Mouse (Mus musculus): ENCODE data around the gene Ppfia3. TPM values are rescaled to one million over a fixed set of nuclear protein-coding genes. Genes with fewer than 3 reads are reported as not detected.
A peak's percentile ranks its signal among the peaks of the same experiment; 100 is the strongest.

Gene Ppfia3
- 17.2 and 19.8 TPM in 2 replicates for polyA plus RNA-seq (2015; fragmentation: Nextera tagmentation; extraction: Ambion mirVana)

- Histone ChIP-seq H3K27me3 (peaks cover 39% of the 10 kb centered on the region), H3K9me3 (no peaks in the 10 kb centered on the region), H3K9ac (replicated peaks) (peak within 1 kb of the TSS; percentile 88), H3K4me2 (replicated peaks) (peak within 1 kb of the TSS; percentile 84), H3K27ac (peak within 1 kb of the TSS; percentile 82), H3K36me3 (no peaks in the 10 kb centered on the region), H3K4me3 (replicated peaks) (peak within 1 kb of the TSS; percentile 85), H3K4me1 (replicated peaks) (peaks cover 66% of the 10 kb centered on the region)
- under 1% methylated on average over 21 of the region's 26 CpGs for WGBS
- ATAC-seq: peak; percentile 44
Observed at GRCm38 (mm10) chr7:45366652-45367019, at the start of gene Ppfia3. Gene Ppfia3 (minus strand): TSS chr7:45367019.

DNA sequence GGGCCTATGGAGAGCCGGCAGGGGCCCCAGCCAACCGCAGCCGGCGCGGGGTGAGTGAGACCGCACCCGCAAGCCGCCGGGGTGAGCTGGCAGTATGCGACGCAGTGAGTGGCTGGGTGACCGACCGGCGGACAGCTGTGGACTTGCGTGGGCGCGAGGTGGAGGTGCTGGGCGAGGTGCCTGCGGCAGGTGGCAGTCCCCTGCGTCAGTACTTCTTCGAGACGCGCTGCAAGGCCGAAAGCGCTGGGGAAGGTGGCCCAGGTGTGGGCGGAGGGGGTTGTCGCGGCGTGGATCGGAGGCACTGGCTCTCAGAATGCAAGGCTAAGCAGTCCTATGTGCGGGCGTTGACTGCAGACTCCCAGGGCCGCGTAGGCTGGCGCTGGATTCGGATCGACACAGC is 48.8 kb upstream of the Ppfia3 start:
- no peak overlapping the region for H3K4me3 ChIP-seq (replicated peaks)
- H3K4me1 ChIP-seq (replicated peaks): peaks cover 17% of the 10 kb centered on the region
- peak overlapping the region; percentile 10; the same call in 1 of the 2 replicates for H3K9ac ChIP-seq (replicated peaks)
- peaks cover 4% of the 10 kb centered on the region for H3K36me3 ChIP-seq
- 13% methylated on average over 37 of the region's 37 CpGs for WGBS
- no peaks in the 10 kb centered on the region for H3K9me3 ChIP-seq
- H3K27ac ChIP-seq: no peak overlapping the region
- H3K27me3 ChIP-seq: peaks cover 100% of the 10 kb centered on the region
- H3K4me2 ChIP-seq (replicated peaks): peak overlapping the region; percentile 26; the same call in 1 of the 2 replicates
- no peak for ATAC-seq

DNA sequence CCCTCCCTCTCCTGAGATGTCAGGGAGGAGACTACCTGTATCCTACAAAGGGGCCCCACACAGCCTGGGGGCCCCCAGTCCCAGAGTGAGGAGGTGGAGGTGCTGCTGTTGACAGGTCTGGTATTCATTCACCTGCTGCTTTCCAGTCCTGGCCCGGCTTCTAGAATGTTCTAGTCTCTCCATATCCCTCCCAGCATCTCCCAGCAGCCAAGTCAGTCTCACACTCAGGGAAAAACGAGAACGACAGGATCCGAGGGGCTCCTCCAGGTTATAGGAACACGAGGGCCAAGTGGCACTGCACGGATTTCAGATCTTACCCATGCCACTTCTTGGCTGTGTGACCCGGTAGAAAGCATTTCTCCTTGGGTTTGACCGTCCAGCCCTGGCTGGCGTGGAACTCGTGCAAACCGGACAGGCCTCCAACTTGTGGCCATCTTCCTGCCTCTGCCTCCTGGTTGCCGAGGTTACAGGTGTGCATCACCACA is 48.0 kb upstream of the Ppfia3 start:
- 44% methylated on average over 12 of the region's 12 CpGs for WGBS
- Histone ChIP-seq H3K36me3 (no peaks in the 10 kb centered on the region), H3K27ac (no peak overlapping the region), H3K9ac (replicated peaks) (no peak overlapping the region), H3K4me2 (replicated peaks) (no peak overlapping the region), H3K4me3 (replicated peaks) (no peak overlapping the region), H3K9me3 (no peaks in the 10 kb centered on the region), H3K27me3 (peaks cover 100% of the 10 kb centered on the region), H3K4me1 (replicated peaks) (peaks cover 17% of the 10 kb centered on the region)
- no peak for ATAC-seq

- Histone ChIP-seq H3K4me1 (replicated peaks) (peaks cover 17% of the 10 kb centered on the region), H3K4me2 (replicated peaks) (peak overlapping the region; percentile 67), H3K36me3 (no peaks in the 10 kb centered on the region), H3K9me3 (no peaks in the 10 kb centered on the region), H3K27ac (no peak overlapping the region), H3K4me3 (replicated peaks) (peak overlapping the region; percentile 41), H3K27me3 (peaks cover 100% of the 10 kb centered on the region), H3K9ac (replicated peaks) (peak overlapping the region; percentile 64)
- 2% methylated on average over 27 of the region's 27 CpGs for WGBS
- peak; percentile 46; the same call in 1 of the 2 replicates for ATAC-seq
Observed at GRCm38 (mm10) chr7:45413864-45414739, 47.3 kb upstream of the Ppfia3 start.

GRCm38 (mm10) chr7:45413113-45413863 is 46.5 kb upstream of the Ppfia3 start, which contains the start of gene Ntf5:
Gene Ntf5 (plus strand): TSS chr7:45413695.
- Histone ChIP-seq H3K9me3 (no peaks in the 10 kb centered on the region), H3K36me3 (no peaks in the 10 kb centered on the region), H3K27ac (no peak within 1 kb of the TSS), H3K4me1 (replicated peaks) (peaks cover 17% of the 10 kb centered on the region), H3K27me3 (peaks cover 100% of the 10 kb centered on the region), H3K4me2 (replicated peaks) (peak within 1 kb of the TSS; percentile 67), H3K4me3 (replicated peaks) (peak within 1 kb of the TSS; percentile 41), H3K9ac (replicated peaks) (peak within 1 kb of the TSS; percentile 64)
- 5% methylated on average over 36 of the region's 45 CpGs for WGBS
- ATAC-seq: peak; percentile 53

GRCm38 (mm10) chr7:45412421-45412820 is 45.6 kb upstream of the Ppfia3 start:
- Histone ChIP-seq H3K4me2 (replicated peaks) (no peak overlapping the region), H3K36me3 (no peaks in the 10 kb centered on the region), H3K4me1 (replicated peaks) (peaks cover 17% of the 10 kb centered on the region), H3K9ac (replicated peaks) (no peak overlapping the region), H3K27ac (no peak overlapping the region), H3K27me3 (peaks cover 100% of the 10 kb centered on the region), H3K9me3 (no peaks in the 10 kb centered on the region), H3K4me3 (replicated peaks) (no peak overlapping the region)
- ATAC-seq: no peak
- 84% methylated on average over 2 of the region's 2 CpGs for WGBS

- H3K36me3 ChIP-seq: no peaks in the 10 kb centered on the region
- H3K27ac ChIP-seq: no peak overlapping the region
- peaks cover 24% of the 10 kb centered on the region for H3K4me1 ChIP-seq (replicated peaks)
- peaks cover 100% of the 10 kb centered on the region for H3K27me3 ChIP-seq
- no peak overlapping the region for H3K9ac ChIP-seq (replicated peaks)
- no peak overlapping the region for H3K4me2 ChIP-seq (replicated peaks)
- H3K4me3 ChIP-seq (replicated peaks): no peak overlapping the region
- no peak for ATAC-seq
- no peaks in the 10 kb centered on the region; the same call in 1 of the 2 replicates for H3K9me3 ChIP-seq
- WGBS: 85% methylated on average over 8 of the region's 8 CpGs
Observed at GRCm38 (mm10) chr7:45409497-45410163, 42.8 kb upstream of the Ppfia3 start.

GRCm38 (mm10) chr7:45408949-45409348 is 42.1 kb upstream of the Ppfia3 start:
- H3K4me3 ChIP-seq (replicated peaks): no peak overlapping the region

DNA sequence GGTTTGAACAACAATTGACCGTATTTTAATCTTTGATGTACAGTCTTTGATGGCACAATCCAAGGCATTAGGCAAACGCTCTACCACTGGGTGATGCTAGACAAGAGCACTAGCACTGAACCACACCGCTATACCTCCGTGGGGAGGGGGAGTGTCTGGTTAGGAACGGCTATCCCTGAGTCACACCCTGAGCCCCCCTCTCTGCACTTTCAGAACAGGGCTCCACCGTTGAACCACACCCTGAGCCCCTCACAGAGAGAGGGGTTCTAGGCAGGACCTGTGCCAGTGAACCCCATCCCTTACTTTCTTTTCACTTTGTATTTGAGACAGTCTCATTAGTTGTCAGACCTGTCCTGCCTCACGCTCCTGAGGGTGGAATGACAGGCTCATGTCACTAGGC is 41.5 kb upstream of the Ppfia3 start:
- no peak for ATAC-seq
- Histone ChIP-seq H3K9me3 (no peaks in the 10 kb centered on the region; the same call in 1 of the 2 replicates), H3K4me3 (replicated peaks) (no peak overlapping the region), H3K27me3 (peaks cover 87% of the 10 kb centered on the region), H3K27ac (no peak overlapping the region), H3K4me1 (replicated peaks) (peaks cover 14% of the 10 kb centered on the region), H3K36me3 (no peaks in the 10 kb centered on the region), H3K4me2 (replicated peaks) (no peak overlapping the region), H3K9ac (replicated peaks) (no peak overlapping the region)
- 72% methylated on average over 7 of the region's 7 CpGs for WGBS

More at GRCm38 (mm10) chr7:45408949-45409348, 42.1 kb upstream of the Ppfia3 start:
- ATAC-seq: no peak
- Histone ChIP-seq H3K4me2 (replicated peaks) (no peak overlapping the region), H3K4me1 (replicated peaks) (peaks cover 20% of the 10 kb centered on the region), H3K27ac (no peak overlapping the region), H3K9me3 (no peaks in the 10 kb centered on the region; the same call in 1 of the 2 replicates), H3K36me3 (no peaks in the 10 kb centered on the region), H3K9ac (replicated peaks) (no peak overlapping the region), H3K27me3 (peaks cover 93% of the 10 kb centered on the region)
- WGBS: 86% methylated on average over 17 of the region's 17 CpGs

DNA sequence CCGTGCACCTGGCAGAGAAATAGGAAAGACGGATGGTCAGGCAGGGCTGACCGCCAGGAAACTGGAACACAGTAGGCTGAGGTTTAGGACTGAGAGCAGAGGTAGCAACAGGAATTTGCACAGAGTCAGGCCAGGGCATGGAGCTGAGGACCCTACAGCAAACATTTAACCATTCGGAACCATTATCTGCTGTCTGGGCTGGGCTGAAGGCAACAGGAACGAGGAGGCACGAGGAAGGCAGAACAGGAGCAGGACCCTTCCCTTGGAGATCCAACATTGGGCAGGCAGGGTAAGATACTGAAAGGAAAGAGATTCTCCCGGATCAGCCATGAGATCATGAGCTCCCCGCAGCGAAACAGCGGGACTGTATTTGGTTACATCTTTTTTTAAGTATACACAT is 41.0 kb upstream of the Ppfia3 start:
- Histone ChIP-seq H3K36me3 (no peaks in the 10 kb centered on the region), H3K9ac (replicated peaks) (no peak overlapping the region), H3K9me3 (no peaks in the 10 kb centered on the region; the same call in 1 of the 2 replicates), H3K27me3 (peaks cover 82% of the 10 kb centered on the region), H3K4me3 (replicated peaks) (no peak overlapping the region), H3K4me1 (replicated peaks) (peaks cover 12% of the 10 kb centered on the region), H3K4me2 (replicated peaks) (no peak overlapping the region), H3K27ac (no peak overlapping the region)
- no peak for ATAC-seq
- 81% methylated on average over 10 of the region's 10 CpGs for WGBS
